Mouse (Mus musculus) liver, embryonic 16.5 days (tissue): ENCODE measurements at regions not wholly inside any gene's neighbourhood (a gene's known extent, or its start where the extent isn't known, plus 50 kb on each side); places are given as distances from the start of the nearest gene placed in this dataset.

Experiments
- ATAC-seq: fragments of 200-750 bp; cut with Nextera tagmentation; 2 replicates; pipeline ENCODE4 v1.8.0; 2017; ENCODE audit warnings: low read depth, mild to moderate bottlenecking, moderate number of reproducible peaks, moderate library complexity
- H3K27ac ChIP-seq: fragments of 300-500 bp; sonication (generic); 2 replicates; pipeline ENCODE4 v1.5.1; 2014; ENCODE audit warnings: mild to moderate bottlenecking, low read length
- H3K27me3 ChIP-seq: fragments of 300-500 bp; sonication (generic); 2 replicates; pipeline ENCODE4 v1.6.1; 2014; ENCODE audit warnings: low read depth, low read length, mixed read lengths; ENCODE audit not compliant: control insufficient read depth, insufficient read depth
- H3K36me3 ChIP-seq: fragments of 300-500 bp; sonication (generic); 2 replicates; pipeline ENCODE4 v1.6.1; 2014; ENCODE audit warnings: mild to moderate bottlenecking; ENCODE audit not compliant: control insufficient read depth, insufficient read depth
- H3K4me1 ChIP-seq: fragments of 300-500 bp; sonication (generic); 2 replicates; pipeline ENCODE4 v1.6.1; 2014; ENCODE audit warnings: low read depth, low read length, mixed read lengths; ENCODE audit not compliant: control insufficient read depth
- H3K4me2 ChIP-seq: fragments of 300-500 bp; sonication (generic); 2 replicates; pipeline ENCODE4 v1.6.1; 2014; ENCODE audit warnings: low read depth, low read length, mixed read lengths
- H3K4me3 ChIP-seq: fragments of 300-500 bp; sonication (generic); 2 replicates; pipeline ENCODE4 v1.5.1; 2014; ENCODE audit warnings: low read depth, mild to moderate bottlenecking, low read length
- H3K9ac ChIP-seq: fragments of 300-500 bp; sonication (generic); 2 replicates; pipeline ENCODE4 v1.6.1; 2014; ENCODE audit warnings: low read depth, low read length
- H3K9me3 ChIP-seq: fragments of 300-500 bp; sonication (generic); replicated peaks from 2 replicates; pipeline ENCODE4 v1.6.1; 2016; ENCODE audit warnings: low read length; ENCODE audit not compliant: control insufficient read depth
- WGBS: fragments of 180-500 bp; shearing (Covaris S2); extraction: QIAGEN DNeasy Blood & Tissue Kit; methylation state at CpG from one replicate; pipeline ENCODE4 v1.1.7; 2014; ENCODE audit not compliant: insufficient replicate concordance; 5-methylcytosine and 5-hydroxymethylcytosine counted together

- no peak overlapping the region for H3K4me3 ChIP-seq
- no peaks in the 10 kb centered on the region for H3K27me3 ChIP-seq
- no peaks in the 10 kb centered on the region; the same call in 1 of the 2 replicates for H3K4me1 ChIP-seq
- no peaks in the 10 kb centered on the region for H3K36me3 ChIP-seq
- WGBS: 50% methylated on average over 5 of the region's 5 CpGs
- H3K9me3 ChIP-seq: no peaks in the 10 kb centered on the region
- no peak overlapping the region for H3K27ac ChIP-seq
- H3K4me2 ChIP-seq: no peak overlapping the region
- no peak overlapping the region for H3K9ac ChIP-seq
- ATAC-seq: no peak
These were observed 100.2 kb upstream of the Mpp6 start for GRCm38 (mm10) chr6:50009856-50010255.

- Histone ChIP-seq H3K9me3 (no peaks in the 10 kb centered on the region), H3K4me2 (no peak overlapping the region), H3K27ac (no peak overlapping the region), H3K9ac (no peak overlapping the region), H3K27me3 (no peaks in the 10 kb centered on the region), H3K4me3 (no peak overlapping the region), H3K4me1 (no peaks in the 10 kb centered on the region; the same call in 1 of the 2 replicates), H3K36me3 (no peaks in the 10 kb centered on the region)
- 23% methylated on average over 12 of the region's 12 CpGs for WGBS
- ATAC-seq: no peak
These were observed 99.0 kb upstream of the Mpp6 start for GRCm38 (mm10) chr6:50011071-50011470.

- no peaks in the 10 kb centered on the region for H3K27me3 ChIP-seq
- no peaks in the 10 kb centered on the region for H3K36me3 ChIP-seq
- no peak overlapping the region for H3K27ac ChIP-seq
- ATAC-seq: no peak
- no peak overlapping the region for H3K9ac ChIP-seq
- no peaks in the 10 kb centered on the region for H3K9me3 ChIP-seq
- no peak overlapping the region for H3K4me2 ChIP-seq
- no peaks in the 10 kb centered on the region; the same call in 1 of the 2 replicates for H3K4me1 ChIP-seq
- 52% methylated on average over 5 of the region's 5 CpGs for WGBS
- no peak overlapping the region for H3K4me3 ChIP-seq
These were observed 98.1 kb upstream of the Mpp6 start for GRCm38 (mm10) chr6:50011746-50012453.

GRCm38 (mm10) chr6:50013067-50013466 lies 97.0 kb upstream of the Mpp6 start:
- ATAC-seq: no peak
- 59% methylated on average over 5 of the region's 5 CpGs for WGBS

GRCm38 (mm10) chr6:50013842-50014241 lies 96.2 kb upstream of the Mpp6 start:
- no peaks in the 10 kb centered on the region for H3K36me3 ChIP-seq
- no peak overlapping the region for H3K27ac ChIP-seq
- H3K4me3 ChIP-seq: no peak overlapping the region
- H3K9me3 ChIP-seq: no peaks in the 10 kb centered on the region
- H3K27me3 ChIP-seq: no peaks in the 10 kb centered on the region
- no peak overlapping the region for H3K9ac ChIP-seq
- no peaks in the 10 kb centered on the region; the same call in 1 of the 2 replicates for H3K4me1 ChIP-seq
- no peak for ATAC-seq
- H3K4me2 ChIP-seq: no peak overlapping the region
- WGBS: 75% methylated on average over 7 of the region's 7 CpGs

More at GRCm38 (mm10) chr6:50013067-50013466, 97.0 kb upstream of the Mpp6 start:
- Histone ChIP-seq H3K36me3 (no peaks in the 10 kb centered on the region), H3K27me3 (no peaks in the 10 kb centered on the region), H3K4me2 (no peak overlapping the region), H3K4me1 (no peaks in the 10 kb centered on the region; the same call in 1 of the 2 replicates), H3K4me3 (no peak overlapping the region), H3K27ac (no peak overlapping the region), H3K9ac (no peak overlapping the region), H3K9me3 (no peaks in the 10 kb centered on the region)

- Histone ChIP-seq H3K27me3 (no peaks in the 10 kb centered on the region), H3K27ac (no peak overlapping the region), H3K4me1 (no peaks in the 10 kb centered on the region), H3K4me3 (no peak overlapping the region), H3K4me2 (no peak overlapping the region), H3K36me3 (no peaks in the 10 kb centered on the region), H3K9ac (no peak overlapping the region), H3K9me3 (no peaks in the 10 kb centered on the region)
- no peak for ATAC-seq
- 68% methylated on average over 6 of the region's 6 CpGs for WGBS
These were observed 82.1 kb upstream of the Mpp6 start for GRCm38 (mm10) chr6:50027981-50028380.

GRCm38 (mm10) chr6:50029895-50030515 lies 80.0 kb upstream of the Mpp6 start:
- no peak overlapping the region for H3K4me3 ChIP-seq
- 24% methylated on average over 10 of the region's 10 CpGs for WGBS

GRCm38 (mm10) chr6:50031356-50031755 lies 78.7 kb upstream of the Mpp6 start:
- Histone ChIP-seq H3K4me3 (no peak overlapping the region), H3K9me3 (no peaks in the 10 kb centered on the region), H3K27ac (no peak overlapping the region), H3K9ac (no peak overlapping the region), H3K4me2 (no peak overlapping the region), H3K27me3 (no peaks in the 10 kb centered on the region), H3K4me1 (no peaks in the 10 kb centered on the region), H3K36me3 (no peaks in the 10 kb centered on the region)
- 57% methylated on average over 5 of the region's 5 CpGs for WGBS
- ATAC-seq: no peak

More at GRCm38 (mm10) chr6:50029895-50030515, 80.0 kb upstream of the Mpp6 start:
- H3K9ac ChIP-seq: no peak overlapping the region
- no peak overlapping the region for H3K27ac ChIP-seq
- H3K4me2 ChIP-seq: no peak overlapping the region
- ATAC-seq: no peak
- H3K4me1 ChIP-seq: no peaks in the 10 kb centered on the region
- no peaks in the 10 kb centered on the region for H3K9me3 ChIP-seq
- no peaks in the 10 kb centered on the region for H3K27me3 ChIP-seq
- no peaks in the 10 kb centered on the region for H3K36me3 ChIP-seq

GRCm38 (mm10) chr6:50032894-50033595 lies 77.0 kb upstream of the Mpp6 start:
- no peaks in the 10 kb centered on the region for H3K36me3 ChIP-seq
- no peak overlapping the region for H3K4me3 ChIP-seq
- H3K4me2 ChIP-seq: no peak overlapping the region
- H3K27ac ChIP-seq: no peak overlapping the region
- H3K27me3 ChIP-seq: no peaks in the 10 kb centered on the region
- no peak for ATAC-seq
- 46% methylated on average over 15 of the region's 15 CpGs for WGBS
- H3K9me3 ChIP-seq: no peaks in the 10 kb centered on the region
- no peak overlapping the region for H3K9ac ChIP-seq
- no peaks in the 10 kb centered on the region; the same call in 1 of the 2 replicates for H3K4me1 ChIP-seq
